Mouse (Mus musculus) heart, postnatal 0 days (tissue): ENCODE data around the gene Ntn4. TPM values are rescaled to one million over a fixed set of nuclear protein-coding genes. Genes with fewer than 3 reads are reported as not detected.

Experiments
- ATAC-seq: fragments of 200-750 bp; cut with Nextera tagmentation; 2 replicates; pipeline ENCODE4 v1.8.0; 2017; ENCODE audit warnings: low read depth, moderate number of reproducible peaks, moderate library complexity; ENCODE audit not compliant: insufficient read depth
- DNase-seq: peaks from one replicate; pipeline ENCODE4 v3.0.0-alpha.2; 2016; ENCODE audit warnings: low spot score
- H3K27ac ChIP-seq: fragments of 300-500 bp; sonication (generic); 2 replicates; pipeline ENCODE4 v1.5.1; 2014; ENCODE audit warnings: low read depth, mild to moderate bottlenecking
- H3K27me3 ChIP-seq: fragments of 300-500 bp; sonication (generic); 2 replicates; pipeline ENCODE4 v1.6.1; 2014; ENCODE audit warnings: low read length, mixed read lengths; ENCODE audit not compliant: control insufficient read depth, insufficient read depth
- H3K36me3 ChIP-seq: fragments of 300-500 bp; sonication (generic); replicated peaks from 2 replicates; pipeline ENCODE4 v1.6.1; 2014; ENCODE audit warnings: low read length, mixed read lengths; ENCODE audit not compliant: control insufficient read depth, insufficient read depth
- H3K4me1 ChIP-seq: fragments of 300-500 bp; sonication (generic); 2 replicates; pipeline ENCODE4 v1.6.1; 2014; ENCODE audit warnings: antibody characterized with exemption; ENCODE audit not compliant: control insufficient read depth, insufficient read depth
- H3K4me2 ChIP-seq: fragments of 300-500 bp; sonication (generic); 2 replicates; pipeline ENCODE4 v1.6.1; 2014; ENCODE audit warnings: low read depth, mild to moderate bottlenecking, low read length, moderate library complexity
- H3K4me3 ChIP-seq: fragments of 300-500 bp; sonication (generic); 2 replicates; pipeline ENCODE4 v1.5.1; 2014; ENCODE audit warnings: low read depth, low read length
- H3K9ac ChIP-seq: fragments of 300-500 bp; sonication (generic); replicated peaks from 2 replicates; pipeline ENCODE4 v1.6.1; 2014; ENCODE audit warnings: low read depth, low read length, mixed read lengths
- H3K9me3 ChIP-seq: fragments of 300-500 bp; sonication (generic); replicated peaks from 2 replicates; pipeline ENCODE4 v1.6.1; 2016; ENCODE audit warnings: low read length; ENCODE audit not compliant: control insufficient read depth
- CTCF ChIP-seq: IDR thresholded peaks from 2 replicates; pipeline ENCODE4 v1.5.1; 2016; ENCODE audit warnings: antibody characterized with exemption, control low read depth, low read depth
- EP300 ChIP-seq: IDR thresholded peaks from 2 replicates; pipeline ENCODE4 v1.6.1; 2016; ENCODE audit warnings: antibody characterized with exemption, low read depth
- WGBS: fragments of 180-500 bp; shearing (Covaris S2); extraction: QIAGEN DNeasy Blood & Tissue Kit; methylation state at CpG from one replicate; pipeline ENCODE4 v1.1.7; 2014; 5-methylcytosine and 5-hydroxymethylcytosine counted together
- polyA plus RNA-seq: library from polyadenylated mRNA; unstranded; fragments of >200 nt; fragmentation: Nextera tagmentation; extraction: Ambion mirVana; gene quantifications from 2 replicates; pipeline ENCODE4 v1.2.1, GENCODE M21; 2015
- total RNA-seq: library from RNA; depleted of rRNA; stranded (reverse); fragments of >200 nt; gene quantifications from 2 replicates; pipeline ENCODE4 v1.2.3, GENCODE M21; 2014; ENCODE audit warnings: low replicate concordance

Ntn4 gene
- total and polyA plus RNA-seq, 2 experiments from 2014 or later: 2.5 to 37.2 TPM

DNA sequence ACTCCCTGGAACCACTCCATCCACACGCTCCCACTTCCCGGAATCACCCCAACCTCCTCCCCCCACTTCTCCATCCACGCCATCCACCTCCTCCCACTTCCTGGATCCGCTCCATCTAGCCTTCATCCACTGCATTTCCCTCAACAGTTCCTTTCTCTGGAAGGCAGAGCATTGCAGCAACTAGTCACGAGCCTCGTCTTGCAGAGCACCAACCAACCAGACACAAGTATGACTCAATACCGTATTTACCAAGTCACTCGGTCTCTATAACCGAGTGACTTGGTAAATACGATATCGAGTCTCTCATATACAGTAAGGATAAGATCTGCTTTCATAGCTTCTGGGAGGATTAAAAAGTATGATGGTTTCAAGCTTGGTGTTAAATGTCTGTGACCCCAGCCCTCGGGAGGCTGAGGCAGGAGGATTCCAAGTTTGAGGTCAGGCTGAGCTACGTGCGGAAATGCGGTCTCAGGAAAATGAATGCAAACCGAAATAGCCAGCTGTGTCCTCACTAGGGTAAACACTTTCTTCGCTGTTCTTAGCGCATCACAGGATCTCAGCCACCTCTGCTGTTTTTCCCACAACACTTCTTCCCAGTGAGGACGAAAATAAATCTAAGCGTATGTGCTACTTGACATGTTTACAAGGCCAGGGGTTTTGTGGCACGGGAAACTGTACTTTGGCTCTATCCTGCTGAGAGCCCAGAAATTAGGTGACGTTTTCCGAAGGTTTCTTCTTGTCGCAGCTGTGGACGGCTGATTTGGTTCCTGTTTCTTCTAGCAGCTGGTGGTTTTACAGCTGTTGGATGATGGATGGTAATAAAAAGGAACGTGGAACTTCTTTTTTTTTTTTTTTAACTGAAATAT is 48.1 kb downstream of the Ntn4 start:
- H3K4me2 ChIP-seq: no peak overlapping the region
- peaks cover 4% of the 10 kb centered on the region; the same call in 1 of the 2 replicates for H3K4me1 ChIP-seq
- TF ChIP-seq EP300 (no peak), CTCF (no peak)
- peak overlapping the region; percentile 30 for H3K27ac ChIP-seq
- 72% methylated on average over 26 of the region's 26 CpGs for WGBS
- H3K27me3 ChIP-seq: no peaks in the 10 kb centered on the region
- DNase-seq: no peak
- no peak overlapping the region for H3K4me3 ChIP-seq
- H3K9ac ChIP-seq: no peak overlapping the region
- peaks cover 4% of the 10 kb centered on the region; the same call in 1 of the 2 replicates for H3K36me3 ChIP-seq
- no peak for ATAC-seq
- H3K9me3 ChIP-seq: no peaks in the 10 kb centered on the region

- Histone ChIP-seq H3K9ac (no peak overlapping the region), H3K27me3 (no peaks in the 10 kb centered on the region), H3K4me2 (no peak overlapping the region), H3K36me3 (no peaks in the 10 kb centered on the region), H3K4me3 (no peak overlapping the region), H3K9me3 (no peaks in the 10 kb centered on the region), H3K27ac (no peak overlapping the region), H3K4me1 (peaks cover 4% of the 10 kb centered on the region; the same call in 1 of the 2 replicates)
- ATAC-seq: no peak
- no peak for TF ChIP-seq EP300
- no peak for TF ChIP-seq CTCF
- WGBS: 48% methylated on average over 11 of the region's 11 CpGs
- DNase-seq: no peak
Observed at GRCm38 (mm10) chr10:93691344-93691743, 50.9 kb downstream of the Ntn4 start.

DNA sequence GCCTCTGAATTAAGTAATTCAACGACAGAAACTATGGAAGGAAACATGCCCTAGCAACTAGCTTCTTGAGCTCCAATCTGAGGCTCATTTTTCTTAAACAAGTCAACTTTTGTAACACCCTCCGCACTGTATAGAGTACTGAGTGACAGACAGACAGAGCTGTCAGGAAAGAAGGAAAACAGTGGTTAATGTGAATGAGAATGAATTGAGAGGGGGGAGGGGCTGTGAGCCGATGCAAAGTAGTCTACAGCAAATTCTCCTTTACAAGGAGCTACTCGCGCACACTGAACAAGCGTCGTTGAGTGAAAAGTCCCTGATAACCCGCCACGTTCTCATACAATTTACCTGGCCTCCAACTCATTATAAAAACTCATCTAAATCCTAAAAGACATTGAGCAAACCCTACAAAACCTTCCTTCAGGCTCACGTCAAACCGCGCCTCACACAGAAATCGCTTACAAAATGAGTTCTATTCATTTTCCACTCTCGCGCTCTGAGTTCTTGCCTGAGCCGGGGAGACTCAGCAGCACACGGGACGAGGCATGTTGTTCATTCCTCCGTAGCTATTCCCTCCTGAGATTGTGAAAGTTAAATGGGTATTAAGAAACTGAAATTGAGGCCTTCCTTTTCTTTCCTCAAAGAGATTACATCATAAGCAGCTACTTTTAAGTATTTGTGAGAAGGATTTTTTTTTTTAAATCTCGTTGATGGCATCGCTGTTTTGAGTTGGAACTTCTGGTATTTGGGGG is 54.7 kb downstream of the Ntn4 start:
- no peak overlapping the region for H3K9ac ChIP-seq
- no peak overlapping the region for H3K4me2 ChIP-seq
- H3K36me3 ChIP-seq: no peaks in the 10 kb centered on the region
- WGBS: 74% methylated on average over 21 of the region's 21 CpGs
- ATAC-seq (no peak), DNase-seq (no peak)
- no peak overlapping the region for H3K27ac ChIP-seq
- no peak for TF ChIP-seq EP300
- TF ChIP-seq CTCF: no peak
- H3K9me3 ChIP-seq: no peaks in the 10 kb centered on the region
- no peaks in the 10 kb centered on the region for H3K27me3 ChIP-seq
- H3K4me3 ChIP-seq: no peak overlapping the region
- H3K4me1 ChIP-seq: 0 out of 2 replicates have a peak, but pooled peaks cover 4% of the 10 kb centered on the region

GRCm38 (mm10) chr10:93696001-93696400 is 55.5 kb downstream of the Ntn4 start:
- H3K27ac ChIP-seq: no peak overlapping the region
- TF ChIP-seq EP300: no peak
- TF ChIP-seq CTCF: no peak
- 0 out of 2 replicates have a peak, but pooled peaks cover 4% of the 10 kb centered on the region for H3K4me1 ChIP-seq
- no peak overlapping the region for H3K4me2 ChIP-seq
- no peaks in the 10 kb centered on the region for H3K36me3 ChIP-seq
- ATAC-seq: no peak
- no peaks in the 10 kb centered on the region for H3K9me3 ChIP-seq
- no peak overlapping the region for H3K4me3 ChIP-seq
- H3K27me3 ChIP-seq: no peaks in the 10 kb centered on the region
- H3K9ac ChIP-seq: no peak overlapping the region
- no peak for DNase-seq
- WGBS: 82% methylated on average over 4 of the region's 4 CpGs

DNA sequence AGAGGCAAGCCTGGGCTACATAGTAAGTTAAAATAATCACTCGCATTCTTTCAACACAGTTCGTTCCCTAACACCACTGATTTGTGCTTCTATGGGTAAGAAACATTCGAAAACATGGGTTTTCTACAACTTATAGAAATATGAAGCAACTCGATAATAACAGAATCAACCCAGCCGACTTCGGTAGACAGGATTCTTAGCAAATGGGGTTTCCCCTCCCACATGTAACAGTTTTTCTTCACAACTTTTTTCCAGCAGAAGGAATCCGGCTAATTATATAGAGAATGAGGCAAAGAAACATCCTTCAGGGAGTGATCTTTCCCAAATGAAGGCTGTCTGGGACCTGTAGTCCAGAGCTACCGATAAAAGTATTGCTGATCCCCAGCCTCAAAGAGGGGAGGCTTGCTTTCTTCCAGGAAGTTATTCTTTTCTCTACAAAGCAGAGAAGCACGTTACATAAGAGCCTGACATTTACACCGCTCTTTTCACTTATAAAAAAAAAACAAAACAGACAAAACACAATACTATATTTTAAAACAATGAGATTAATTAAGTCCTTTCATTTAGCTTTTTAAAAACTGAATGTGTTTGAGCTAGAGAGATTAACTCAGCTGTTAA is 57.5 kb downstream of the Ntn4 start:
- no peak for DNase-seq
- TF ChIP-seq CTCF (no peak), EP300 (no peak)
- H3K27me3 ChIP-seq: no peaks in the 10 kb centered on the region
- no peak overlapping the region for H3K4me2 ChIP-seq
- no peak overlapping the region for H3K27ac ChIP-seq
- 90% methylated on average over 10 of the region's 10 CpGs for WGBS
- no peak overlapping the region for H3K4me3 ChIP-seq
- no peaks in the 10 kb centered on the region for H3K4me1 ChIP-seq
- ATAC-seq: no peak
- H3K36me3 ChIP-seq: no peaks in the 10 kb centered on the region
- no peak overlapping the region for H3K9ac ChIP-seq
- H3K9me3 ChIP-seq: no peaks in the 10 kb centered on the region
